Mouse (Mus musculus): ENCODE results near the gene Hnrnpl.
A peak's percentile ranks its signal among the peaks of the same experiment; 100 is the strongest.

Hnrnpl gene

GRCm38 (mm10) chr7:28808221-28808941 lies at the start of gene Hnrnpl:
Gene Hnrnpl, plus strand, starts transcription at chr7:28808541.
- no peak for DNase-seq (ENCODE audit: low spot score in 2 of 2)

- DNase-seq (ENCODE audit: low spot score in 2 of 2): no peak
Observed at GRCm38 (mm10) chr7:28758623-28759022, 49.7 kb upstream of the Hnrnpl start.

- DNase-seq (ENCODE audit: low spot score in 2 of 2): no peak
Observed at GRCm38 (mm10) chr7:28761907-28762306, 46.4 kb upstream of the Hnrnpl start.

- DNase-seq (ENCODE audit: low spot score in 2 of 2): no peak
Observed at GRCm38 (mm10) chr7:28765211-28765610, 43.1 kb upstream of the Hnrnpl start.

- DNase-seq (ENCODE audit: low spot score in 2 of 2): peak; percentile 97 to 98
Observed at GRCm38 (mm10) chr7:28766173-28766879, 42.0 kb upstream of the Hnrnpl start, which contains the start of gene Sirt2. Gene Sirt2, plus strand, starts transcription at chr7:28766735.

- DNase-seq (ENCODE audit: low spot score in 2 of 2): no peak
Observed at GRCm38 (mm10) chr7:28766910-28767309, 41.4 kb upstream of the Hnrnpl start.

GRCm38 (mm10) chr7:28767462-28767965 lies 40.8 kb upstream of the Hnrnpl start, which contains the start of gene Nfkbib:
Gene Nfkbib, minus strand, starts transcription at chr7:28767512.
- DNase-seq (ENCODE audit: low spot score in 2 of 2): no peak

- no peak for DNase-seq (ENCODE audit: low spot score in 2 of 2)
Observed at GRCm38 (mm10) chr7:28769414-28769958, 38.9 kb upstream of the Hnrnpl start.

- DNase-seq (ENCODE audit: low spot score in 2 of 2): no peak
Observed at GRCm38 (mm10) chr7:28770309-28770708, 38.0 kb upstream of the Hnrnpl start.

GRCm38 (mm10) chr7:28771867-28772266 lies 36.5 kb upstream of the Hnrnpl start:
- no peak for DNase-seq (ENCODE audit: low spot score in 2 of 2)

GRCm38 (mm10) chr7:28773163-28773562 lies 35.2 kb upstream of the Hnrnpl start:
- DNase-seq (ENCODE audit: low spot score in 2 of 2): no peak

- no peak for DNase-seq (ENCODE audit: low spot score in 2 of 2)
Observed at GRCm38 (mm10) chr7:28774164-28774563, 34.2 kb upstream of the Hnrnpl start.

- DNase-seq (ENCODE audit: low spot score in 2 of 2): no peak
Observed at GRCm38 (mm10) chr7:28775129-28775528, 33.2 kb upstream of the Hnrnpl start.

GRCm38 (mm10) chr7:28778825-28779224 lies 29.5 kb upstream of the Hnrnpl start:
- DNase-seq (ENCODE audit: low spot score in 2 of 2): no peak

- DNase-seq (ENCODE audit: low spot score in 2 of 2): peak; percentile 82 to 84
Observed at GRCm38 (mm10) chr7:28780067-28780658, 28.2 kb upstream of the Hnrnpl start.

- DNase-seq (ENCODE audit: low spot score in 2 of 2): no peak
Observed at GRCm38 (mm10) chr7:28780857-28781256, 27.5 kb upstream of the Hnrnpl start.

GRCm38 (mm10) chr7:28781261-28781663 lies 27.1 kb upstream of the Hnrnpl start:
- DNase-seq (ENCODE audit: low spot score in 2 of 2): no peak

- no peak for DNase-seq (ENCODE audit: low spot score in 2 of 2)
Observed at GRCm38 (mm10) chr7:28785161-28785560, 23.2 kb upstream of the Hnrnpl start.

GRCm38 (mm10) chr7:28787884-28788283 lies 20.5 kb upstream of the Hnrnpl start:
- no peak for DNase-seq (ENCODE audit: low spot score in 2 of 2)

GRCm38 (mm10) chr7:28788307-28789195 lies 19.8 kb upstream of the Hnrnpl start, which contains the start of gene Rinl:
Gene Rinl, plus strand, starts transcription at chr7:28788969.
- no peak for DNase-seq (ENCODE audit: low spot score in 2 of 2)

- no peak for DNase-seq (ENCODE audit: low spot score in 2 of 2)
Observed at GRCm38 (mm10) chr7:28789235-28789634, 19.1 kb upstream of the Hnrnpl start.

Data from frontal cortex, postnatal 10 days (tissue).